Mouse (Mus musculus) left cerebral cortex, adult 9 months (tissue): Measurements from ENCODE around the gene Syne4.

Source experiments
- DNase-seq, 2 experiments: peaks; one replicate each; pipeline ENCODE4 v3.0.0; 2022; ENCODE audit warnings: low spot score in 2 of 2

Syne4 gene

DNA sequence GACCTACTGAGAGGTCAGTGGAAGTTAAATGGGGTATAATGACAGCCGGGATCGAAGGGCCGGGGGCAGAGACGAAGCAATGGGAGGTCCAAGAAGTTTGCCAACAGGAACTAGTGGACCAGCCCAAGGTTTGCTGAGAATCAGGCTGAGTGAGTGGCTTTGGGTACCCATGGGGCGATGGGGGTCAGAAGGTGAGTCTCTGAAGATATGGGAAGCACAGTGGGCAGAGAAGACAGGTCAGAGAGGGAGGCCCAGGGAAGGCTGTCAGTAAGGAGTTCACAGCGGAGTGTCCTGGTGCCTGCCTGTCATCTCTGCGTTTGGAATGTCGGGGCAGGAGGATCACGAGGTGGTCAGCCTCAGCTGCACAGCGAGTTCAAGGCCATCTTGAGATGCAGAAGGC, 13.8 kb downstream of the Syne4 start:
- DNase-seq: no peak

- peak; percentile 96 for DNase-seq
Observed at GRCm38 (mm10) chr7:30331887-30332286, 17.3 kb downstream of the Syne4 start.

DNA sequence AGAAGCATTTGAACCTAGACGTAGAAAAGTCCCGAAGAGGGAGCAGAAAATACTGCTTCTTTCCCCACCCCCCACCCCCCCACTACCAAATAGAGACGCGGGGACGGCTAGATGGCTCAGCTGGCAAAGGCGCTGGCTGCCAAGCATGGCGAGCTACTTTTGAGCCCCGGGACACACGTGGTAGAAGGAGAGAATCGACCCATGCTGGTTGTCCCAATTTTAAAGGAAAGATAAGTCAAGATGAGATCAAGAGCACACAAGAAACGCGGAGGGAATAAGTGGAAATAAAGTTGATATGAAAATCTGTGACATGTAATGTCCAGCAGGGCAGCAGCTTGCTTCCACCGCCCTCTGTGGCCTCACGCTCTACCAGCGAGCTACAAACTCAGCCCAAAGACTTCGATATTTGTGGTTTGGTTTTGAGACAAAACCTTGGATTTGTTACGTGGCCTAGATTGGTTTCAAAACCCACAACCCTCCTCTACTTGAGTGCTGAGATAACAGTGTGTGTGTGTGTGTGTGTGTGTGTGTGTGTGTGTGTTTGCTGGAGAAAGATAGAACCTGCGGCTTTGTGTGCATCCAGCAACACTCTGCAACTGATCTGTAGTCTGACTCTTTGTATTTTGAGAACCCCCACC, 18.1 kb downstream of the Syne4 start:
- DNase-seq: no peak

DNA sequence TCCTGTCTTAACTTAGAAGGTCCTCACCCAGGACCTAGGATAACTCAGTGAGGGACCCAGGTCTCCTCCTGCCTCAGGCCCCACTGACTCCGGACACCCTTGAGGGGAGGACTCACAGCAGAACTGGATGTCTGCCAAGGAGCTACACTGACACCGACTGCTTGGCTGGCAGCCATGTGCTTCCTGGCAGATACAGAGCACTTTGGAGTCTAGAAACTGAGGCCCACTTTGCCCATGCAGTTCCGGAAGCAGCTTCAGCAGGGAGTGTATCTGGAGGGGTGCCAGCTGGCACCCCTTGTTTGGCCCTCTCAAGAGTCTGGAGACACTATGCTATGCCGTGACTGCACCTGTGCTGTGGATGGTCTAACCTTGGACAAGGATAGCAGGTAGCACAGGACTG, 18.8 kb downstream of the Syne4 start:
- peak; percentile 59 to 82 for DNase-seq

GRCm38 (mm10) chr7:30334563-30334962, 20.0 kb downstream of the Syne4 start:
- no peak for DNase-seq

DNA sequence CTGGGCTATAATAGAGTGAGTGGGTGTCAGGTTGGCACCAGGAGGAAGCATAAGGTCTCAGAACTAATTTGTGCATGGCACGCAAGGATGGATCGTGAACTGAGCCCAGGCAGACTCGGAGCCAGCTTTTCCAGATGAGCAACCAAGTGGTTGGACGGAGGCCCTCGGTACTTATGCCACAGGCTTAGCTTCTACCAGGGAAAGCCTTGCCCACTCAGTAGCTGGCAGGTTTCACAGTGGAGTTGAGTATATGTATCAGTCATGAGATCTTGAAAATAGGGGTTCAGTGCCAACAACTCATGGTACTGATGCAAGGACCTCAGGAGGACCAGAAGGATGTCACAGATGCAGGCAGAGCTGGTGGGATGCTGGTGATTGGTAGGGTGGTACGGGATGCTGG, 21.1 kb downstream of the Syne4 start:
- peak in 1 of 2 experiments; percentile 50 for DNase-seq

- peak in 1 of 2 experiments; percentile 91 for DNase-seq
Observed at GRCm38 (mm10) chr7:30336384-30336783, 21.8 kb downstream of the Syne4 start.

GRCm38 (mm10) chr7:30339432-30340109, 25.0 kb downstream of the Syne4 start:
- no peak for DNase-seq

GRCm38 (mm10) chr7:30346635-30347379, 32.2 kb downstream of the Syne4 start:
- DNase-seq: no peak

- peak; percentile 55 to 85 for DNase-seq
Observed at GRCm38 (mm10) chr7:30347828-30348227, 33.2 kb downstream of the Syne4 start.

DNA sequence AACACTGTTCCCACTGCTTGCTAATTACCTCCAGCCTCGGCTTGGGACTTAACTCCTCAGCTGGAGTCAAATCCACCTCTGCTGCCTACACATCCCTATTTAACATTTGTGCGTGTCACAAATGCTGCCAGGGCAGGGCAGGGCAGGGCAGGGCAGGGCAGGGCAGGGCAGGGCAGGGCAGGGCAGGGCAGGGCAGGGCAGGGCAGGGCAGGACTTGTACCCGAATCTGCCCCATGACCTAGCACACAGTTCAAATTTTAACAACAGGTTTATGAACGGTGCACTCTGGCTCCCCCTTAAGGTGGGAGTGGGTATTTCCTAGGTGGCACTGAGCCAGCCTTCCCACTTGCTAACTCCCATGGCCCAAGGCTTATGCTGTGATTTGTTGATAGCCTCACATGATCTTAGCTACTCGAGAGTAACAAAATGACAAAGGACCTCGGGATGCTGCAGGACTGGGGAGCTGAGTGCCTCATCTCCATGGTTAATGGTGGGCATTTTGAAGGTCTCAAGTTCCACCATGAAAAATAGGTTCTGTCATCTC, 38.7 kb downstream of the Syne4 start:
- peak in 1 of 2 experiments; percentile 78 for DNase-seq

GRCm38 (mm10) chr7:30354059-30354458, 39.5 kb downstream of the Syne4 start:
- no peak for DNase-seq

DNA sequence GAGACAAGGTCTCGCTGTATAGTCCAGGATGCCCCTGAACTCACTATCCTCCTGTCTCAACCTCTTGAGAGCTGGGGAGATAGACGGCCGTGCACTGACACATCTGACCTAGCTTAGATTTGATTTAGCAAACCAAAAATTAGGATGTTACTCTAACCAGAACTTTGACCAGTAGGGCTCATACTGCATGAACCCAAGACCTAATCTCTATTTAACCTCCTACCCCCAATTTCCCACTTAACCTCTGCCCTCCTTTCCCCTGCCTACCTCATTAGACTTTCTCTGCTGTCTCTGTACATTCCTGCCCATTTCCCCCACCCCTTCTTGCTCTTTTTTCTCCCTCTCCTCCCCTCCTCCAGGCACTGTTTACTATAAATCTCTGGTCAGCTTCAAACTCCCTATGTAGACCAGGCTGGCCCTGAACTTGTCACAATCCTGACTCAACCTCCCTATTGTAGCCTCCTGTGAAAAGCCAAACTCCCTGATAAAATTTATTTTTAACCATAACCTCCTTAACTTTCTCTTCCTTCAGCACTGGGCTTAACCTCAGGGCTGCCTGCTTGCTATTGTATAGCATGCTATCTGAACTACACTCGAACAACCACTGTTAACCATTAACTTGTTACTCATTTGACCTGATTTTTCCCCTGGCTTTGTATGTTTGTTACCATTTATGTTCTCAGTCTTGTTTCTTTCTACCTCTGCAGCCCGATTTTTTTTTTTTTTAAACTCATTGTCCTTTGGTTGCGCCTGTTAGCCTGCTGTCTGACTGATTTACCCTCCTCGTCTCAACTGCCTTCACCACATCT, 44.0 kb downstream of the Syne4 start:
- DNase-seq: no peak

DNA sequence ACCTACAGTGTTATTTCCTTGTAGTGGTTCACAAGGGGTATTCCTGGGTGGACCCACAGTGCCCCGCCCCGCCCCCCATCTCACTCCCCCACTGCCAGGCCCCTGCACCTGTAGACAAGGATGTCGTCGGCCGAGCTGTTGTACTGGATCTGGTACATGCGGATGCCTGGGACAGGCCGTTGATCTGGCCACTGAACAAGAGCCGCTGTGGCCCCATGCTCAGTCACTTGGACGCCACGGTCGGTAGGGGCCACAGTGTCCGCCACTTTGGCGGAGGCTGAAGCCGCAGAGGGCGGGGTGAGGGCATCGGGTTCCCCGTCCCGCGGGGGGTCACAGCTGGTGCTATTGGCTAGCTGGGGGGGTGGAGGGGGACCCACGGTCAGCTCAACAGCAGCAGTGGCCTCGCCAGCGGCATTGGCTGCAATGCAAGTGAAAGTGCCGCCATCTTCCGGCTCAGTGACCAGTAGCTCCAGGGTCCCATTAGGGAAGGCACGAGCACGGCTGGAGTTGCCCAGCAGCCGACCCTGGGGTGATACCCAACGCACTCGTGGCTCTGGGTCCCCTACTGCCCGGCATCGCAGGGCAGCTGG, 44.8 kb downstream of the Syne4 start:
- no peak for DNase-seq

DNA sequence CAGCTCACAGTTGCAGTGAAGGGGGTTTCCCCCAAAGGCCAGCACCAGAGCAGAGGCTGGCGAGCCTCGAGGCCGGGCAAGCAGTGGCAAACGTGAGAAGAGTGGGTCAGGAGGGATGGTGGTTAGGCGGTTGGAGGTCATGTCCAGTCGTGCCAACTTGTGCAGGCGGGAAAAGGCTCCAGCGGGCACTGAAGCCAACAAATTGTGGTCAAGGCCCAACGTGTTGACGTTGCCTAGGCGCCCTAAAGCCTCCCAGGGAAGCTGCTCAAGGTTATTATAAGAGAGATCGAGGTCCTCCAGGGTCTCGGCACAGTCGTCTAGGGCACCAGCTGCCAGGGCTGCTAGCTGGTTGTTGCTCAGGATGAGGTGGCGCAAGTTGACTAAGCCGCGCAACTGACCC, 45.4 kb downstream of the Syne4 start:
- no peak for DNase-seq

DNA sequence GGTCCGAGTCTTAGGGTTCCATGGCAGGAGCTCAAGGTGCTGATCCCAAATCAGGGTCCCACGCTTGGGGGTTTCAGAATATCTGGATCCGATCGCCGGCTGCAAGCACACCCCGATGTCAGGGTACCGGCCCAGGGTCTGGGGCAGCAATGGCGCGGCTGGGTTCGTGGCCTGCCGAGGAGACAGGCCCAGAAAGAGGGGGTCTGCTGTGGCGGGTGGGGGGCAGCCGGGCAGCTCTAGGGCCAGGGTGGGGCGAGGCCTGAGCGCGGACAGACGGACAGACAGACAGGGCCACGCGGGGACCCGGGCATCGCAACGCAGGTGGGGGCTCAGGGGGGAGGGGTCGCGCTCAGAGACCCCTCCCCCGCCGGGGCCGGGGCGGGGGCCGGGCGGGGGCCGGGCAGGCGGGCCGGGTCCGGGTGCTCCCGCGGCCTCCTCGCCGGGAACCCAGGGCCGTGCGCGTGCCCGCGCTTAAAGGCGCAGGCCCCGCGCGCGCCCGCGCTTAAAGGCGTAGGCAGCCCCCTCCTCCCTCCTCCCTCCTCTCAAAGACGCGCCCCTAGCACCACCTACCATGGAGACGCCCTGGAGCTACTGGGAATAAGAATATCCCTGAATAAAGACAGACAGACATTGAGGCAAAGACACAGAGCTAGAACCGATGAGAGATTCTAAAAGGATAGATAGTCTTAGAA, 48.2 kb downstream of the Syne4 start, which contains the start of gene Lrfn3:
Gene Lrfn3 (minus strand): TSS at position 121 of the 692 bp plus-strand sequence.
- DNase-seq: peak in 1 of 2 experiments; percentile 66

GRCm38 (mm10) chr7:30363344-30363738, 48.7 kb downstream of the Syne4 start:
- no peak for DNase-seq

DNA sequence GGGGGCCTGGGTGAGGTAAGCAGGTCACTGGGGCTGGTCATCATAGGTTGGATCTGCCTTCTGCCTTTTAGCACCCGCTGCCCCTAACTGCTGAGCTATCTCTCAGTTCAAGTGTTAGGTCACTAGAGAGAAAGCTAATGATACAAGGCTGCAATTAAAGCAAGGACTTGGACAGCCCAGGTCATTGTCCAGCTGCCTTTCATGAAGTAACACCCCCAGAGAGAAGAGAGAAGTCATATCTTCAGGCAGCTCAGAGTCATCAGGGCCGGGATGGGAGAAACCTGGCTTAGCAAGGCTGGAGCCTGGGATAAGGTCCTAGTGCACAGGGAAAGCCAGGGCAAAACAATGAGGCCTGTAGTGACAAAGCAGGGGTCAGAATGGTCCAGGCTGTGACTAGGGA, 52.9 kb downstream of the Syne4 start:
- DNase-seq: no peak
